Mouse (Mus musculus): ENCODE data around the gene Amotl1. TPM values are rescaled to one million over a fixed set of nuclear protein-coding genes. Genes with fewer than 3 reads are reported as not detected.
"Not testable (repeated sequence)": the region's sequence is repeated elsewhere in the genome, so short reads cannot be mapped to it uniquely, and the experiment has no call there.

The Amotl1 gene
- total RNA-seq (2015; ENCODE audit: low replicate concordance), result not detected in 2 replicates
- total RNA-seq (2017; ENCODE audit: low replicate concordance), result 0.13 and 0.53 TPM in 2 replicates

GRCm38 (mm10) chr9:14644956-14645355, at the start of gene Amotl1:
TSS of gene Amotl1 (minus strand) at chr9:14645056.
- ATAC-seq (replicated peaks; ENCODE audit: low FRiP score, poor library complexity, severe bottlenecking), result no peak

DNA sequence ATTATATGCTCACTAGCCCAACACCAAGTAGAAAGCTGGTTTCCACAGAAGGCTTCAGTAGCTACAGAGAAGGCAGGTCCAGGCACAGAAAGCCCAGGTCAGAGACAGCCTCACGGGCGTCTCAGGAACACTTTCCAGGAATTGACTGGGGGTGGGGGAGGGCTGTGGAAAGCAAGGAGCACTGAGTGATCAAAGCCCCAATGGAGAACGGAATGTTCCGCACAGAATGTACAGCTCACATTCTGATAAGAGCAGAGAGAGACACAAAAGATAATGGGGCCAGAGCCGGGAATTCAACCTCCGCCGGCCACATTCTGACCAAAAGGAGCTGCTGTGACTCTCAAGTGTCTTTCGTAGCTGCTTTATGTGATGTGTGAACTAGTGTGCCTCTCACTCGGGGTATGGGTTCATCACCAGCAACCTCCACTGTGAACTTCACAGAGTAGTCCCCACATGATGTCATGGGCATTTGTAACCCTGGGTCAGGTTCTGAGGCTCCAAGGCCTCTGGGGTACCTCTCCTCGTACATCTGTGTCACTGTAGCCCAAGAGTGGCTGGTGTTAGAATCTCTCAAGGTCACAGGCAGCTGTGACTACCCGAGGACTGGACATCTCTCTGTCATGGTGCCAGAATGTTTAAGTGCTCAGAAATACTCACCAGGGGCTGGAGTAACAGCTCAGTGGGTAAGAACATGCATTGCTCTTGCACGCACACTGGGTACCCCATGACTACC, 44.7 kb upstream of the Amotl1 start:
- ATAC-seq (replicated peaks; ENCODE audit: low FRiP score, poor library complexity, severe bottlenecking), result no peak

DNA sequence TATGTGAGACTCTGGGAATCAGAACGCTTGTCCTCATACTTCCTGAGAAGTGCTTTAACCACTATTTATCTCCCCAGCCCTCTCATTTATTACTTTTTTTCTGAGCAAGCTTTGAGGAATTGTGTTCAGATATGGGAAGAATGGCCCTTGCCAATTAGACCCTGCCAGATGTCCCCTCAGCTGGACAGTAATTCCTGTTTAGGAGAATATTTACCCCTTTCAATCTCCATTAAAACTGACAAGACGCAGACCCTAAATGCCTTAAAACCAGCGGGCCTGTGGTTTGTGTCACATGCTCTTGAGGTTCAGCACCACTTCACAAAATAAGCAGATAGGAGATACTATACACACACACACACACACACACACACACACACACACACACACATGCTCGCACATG, 39.5 kb upstream of the Amotl1 start:
- ATAC-seq (replicated peaks; ENCODE audit: low FRiP score, poor library complexity, severe bottlenecking), result no peak

GRCm38 (mm10) chr9:14682741-14683140, 37.9 kb upstream of the Amotl1 start:
- ATAC-seq (replicated peaks; ENCODE audit: low FRiP score, poor library complexity, severe bottlenecking), result no peak

DNA sequence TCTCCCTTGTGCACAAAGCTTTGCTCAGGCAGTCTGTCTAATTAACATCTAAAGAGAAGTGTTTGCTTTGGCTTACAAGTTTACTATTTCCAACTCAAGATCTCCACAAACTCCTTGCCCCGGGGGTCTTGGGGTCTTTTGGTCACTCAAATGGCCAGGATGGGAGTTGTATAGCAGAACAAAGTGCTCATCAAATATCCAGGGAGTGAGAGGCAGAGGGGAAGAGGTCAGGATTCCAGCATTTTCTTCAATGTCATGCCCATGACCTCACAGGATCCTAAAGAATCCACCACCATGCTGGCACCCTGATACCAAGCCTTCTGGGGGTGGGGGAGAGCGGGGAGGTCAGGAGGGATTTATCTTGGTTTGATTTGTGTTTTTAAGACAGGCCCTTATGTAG, 35.7 kb upstream of the Amotl1 start:
- ATAC-seq (replicated peaks; ENCODE audit: low FRiP score, poor library complexity, severe bottlenecking), result no peak

- no peak for ATAC-seq (replicated peaks; ENCODE audit: low FRiP score, poor library complexity, severe bottlenecking)
Observed at GRCm38 (mm10) chr9:14675707-14676691, 31.1 kb upstream of the Amotl1 start.

DNA sequence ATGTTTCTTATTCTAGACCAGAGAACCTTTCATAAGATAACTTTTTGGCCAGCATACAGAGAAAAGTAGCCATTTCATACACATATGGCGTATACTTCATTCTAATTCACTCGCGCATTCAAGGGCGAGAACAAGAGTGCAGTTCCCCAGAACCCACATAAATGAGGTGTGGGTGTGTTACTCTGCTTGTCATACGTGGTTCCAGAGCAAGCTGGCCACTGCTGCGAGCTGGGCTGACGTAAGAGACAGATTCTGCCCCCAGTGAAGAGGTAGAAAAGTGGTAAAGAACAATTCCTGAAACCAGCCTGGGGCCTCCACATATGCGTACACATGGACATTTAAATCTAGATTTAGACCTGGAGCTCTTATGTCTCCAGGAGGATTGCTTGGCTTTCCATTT, 29.6 kb upstream of the Amotl1 start:
- no peak for ATAC-seq (replicated peaks; ENCODE audit: low FRiP score, poor library complexity, severe bottlenecking)

DNA sequence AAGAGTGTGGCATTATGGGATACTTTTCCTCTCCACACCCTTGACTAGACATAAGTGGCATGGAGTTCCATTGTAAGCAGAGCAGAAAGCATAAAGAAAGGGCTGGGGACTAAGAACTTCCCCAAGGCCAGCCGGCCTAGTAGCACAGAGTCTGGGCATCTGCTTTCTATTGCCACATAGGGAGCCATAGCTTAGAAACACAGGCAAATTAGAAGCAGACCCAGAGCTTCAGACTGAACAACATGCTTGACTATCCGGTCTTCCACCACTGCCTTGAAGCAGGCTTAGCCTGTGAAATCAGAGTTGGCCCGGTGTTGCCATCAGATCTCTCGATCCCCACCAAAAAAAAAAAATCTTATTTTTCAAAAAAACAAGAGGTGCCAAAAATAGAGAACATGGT, 28.3 kb upstream of the Amotl1 start:
- ATAC-seq (replicated peaks; ENCODE audit: low FRiP score, poor library complexity, severe bottlenecking), result no peak

- ATAC-seq (replicated peaks; ENCODE audit: low FRiP score, poor library complexity, severe bottlenecking), result not testable (repeated sequence)
Observed at GRCm38 (mm10) chr9:14671965-14672364, 27.1 kb upstream of the Amotl1 start.

- no peak for ATAC-seq (replicated peaks; ENCODE audit: low FRiP score, poor library complexity, severe bottlenecking)
Observed at GRCm38 (mm10) chr9:14668382-14668781, 23.5 kb upstream of the Amotl1 start.

DNA sequence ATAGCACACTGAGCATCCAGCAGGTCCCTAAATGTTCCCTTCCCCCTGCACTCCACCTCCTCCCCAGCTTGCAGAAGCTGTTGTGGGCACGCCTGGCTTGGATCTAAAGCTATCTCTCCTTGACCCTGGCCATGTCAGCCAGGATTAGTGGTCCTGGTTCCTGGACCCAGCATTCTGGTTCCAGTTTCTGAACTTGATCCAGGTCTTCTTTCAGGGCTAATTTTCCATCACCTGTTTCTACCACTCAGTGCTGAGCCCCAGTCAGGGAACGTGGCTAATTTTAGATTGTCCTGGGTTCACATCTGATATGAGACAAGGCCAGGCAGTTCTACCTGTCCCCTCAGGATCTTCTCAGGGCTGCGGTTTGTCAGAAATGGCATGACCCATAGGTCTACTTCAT, 21.2 kb upstream of the Amotl1 start:
- no peak for ATAC-seq (replicated peaks; ENCODE audit: low FRiP score, poor library complexity, severe bottlenecking)

DNA sequence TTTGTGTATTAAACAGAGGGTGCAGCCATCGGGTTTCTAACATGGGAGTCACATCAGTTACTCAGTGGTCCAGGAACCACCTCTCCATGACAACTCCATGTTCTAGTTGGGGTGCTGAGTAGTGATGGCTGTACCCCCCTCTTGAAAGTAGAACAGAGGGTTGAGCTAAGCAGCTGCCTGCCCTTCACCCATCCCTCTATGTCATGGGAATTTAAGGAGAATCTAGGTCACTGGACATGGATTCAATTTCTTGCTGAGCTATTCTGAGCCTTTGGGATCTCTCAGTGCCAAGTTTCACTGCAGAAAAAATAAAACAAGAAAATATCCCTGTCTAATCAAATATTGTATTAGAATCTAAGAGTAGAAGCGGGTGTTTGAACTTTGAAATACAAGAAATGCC, 18.7 kb upstream of the Amotl1 start:
- no peak for ATAC-seq (replicated peaks; ENCODE audit: low FRiP score, poor library complexity, severe bottlenecking)

DNA sequence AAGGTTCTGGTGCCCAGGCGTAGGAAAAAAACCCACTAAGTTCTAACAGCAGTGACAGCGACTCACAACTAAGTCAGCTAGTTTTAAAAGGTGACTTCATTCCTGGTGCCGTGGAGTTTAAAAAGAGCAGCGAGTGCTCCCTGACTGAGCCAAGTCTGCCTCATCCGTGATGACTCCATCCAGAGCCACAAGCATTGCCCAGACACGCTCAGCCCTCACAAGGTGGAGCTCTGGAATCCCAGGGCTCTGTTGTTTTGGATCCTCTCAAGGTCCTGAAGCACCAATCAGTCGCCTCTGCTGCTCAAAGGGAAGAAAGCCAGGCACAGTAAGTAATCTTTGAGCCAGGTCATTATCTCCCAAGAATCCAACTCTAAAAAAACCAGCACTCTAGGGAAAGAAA, 18.0 kb upstream of the Amotl1 start:
- ATAC-seq (replicated peaks; ENCODE audit: low FRiP score, poor library complexity, severe bottlenecking), result no peak

- ATAC-seq (replicated peaks; ENCODE audit: low FRiP score, poor library complexity, severe bottlenecking), result no peak
Observed at GRCm38 (mm10) chr9:14662138-14662537, 17.3 kb upstream of the Amotl1 start.

- no peak for ATAC-seq (replicated peaks; ENCODE audit: low FRiP score, poor library complexity, severe bottlenecking)
Observed at GRCm38 (mm10) chr9:14657926-14658325, 13.1 kb upstream of the Amotl1 start.

DNA sequence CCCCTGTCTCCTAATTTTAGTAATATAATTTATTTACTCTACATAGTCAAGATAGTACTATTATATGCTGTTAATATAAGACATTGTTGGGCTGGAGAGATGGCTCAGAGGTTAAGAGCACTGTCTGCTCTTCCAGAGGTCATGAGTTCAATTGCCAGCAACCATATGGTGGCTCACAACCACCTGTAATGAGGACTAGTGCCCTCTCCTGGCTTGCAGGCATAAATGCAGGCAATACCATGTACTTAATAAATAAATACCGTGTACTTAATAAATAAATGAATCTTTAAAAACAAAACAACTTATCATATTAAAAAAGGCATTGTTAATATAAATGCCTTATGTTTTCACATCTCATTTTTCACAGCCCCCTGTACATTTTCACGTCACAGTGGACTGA, 9.2 kb upstream of the Amotl1 start:
- no peak for ATAC-seq (replicated peaks; ENCODE audit: low FRiP score, poor library complexity, severe bottlenecking)

GRCm38 (mm10) chr9:14652761-14653160, 7.9 kb upstream of the Amotl1 start:
- no peak for ATAC-seq (replicated peaks; ENCODE audit: low FRiP score, poor library complexity, severe bottlenecking)

- ATAC-seq (replicated peaks; ENCODE audit: low FRiP score, poor library complexity, severe bottlenecking), result no peak
Observed at GRCm38 (mm10) chr9:14647849-14648248, 3.0 kb upstream of the Amotl1 start.

GRCm38 (mm10) chr9:14646641-14647040, 1.8 kb upstream of the Amotl1 start:
- ATAC-seq (replicated peaks; ENCODE audit: low FRiP score, poor library complexity, severe bottlenecking), result no peak

- no peak for ATAC-seq (replicated peaks; ENCODE audit: low FRiP score, poor library complexity, severe bottlenecking)
Observed at GRCm38 (mm10) chr9:14646061-14646460, 1.2 kb upstream of the Amotl1 start.

DNA sequence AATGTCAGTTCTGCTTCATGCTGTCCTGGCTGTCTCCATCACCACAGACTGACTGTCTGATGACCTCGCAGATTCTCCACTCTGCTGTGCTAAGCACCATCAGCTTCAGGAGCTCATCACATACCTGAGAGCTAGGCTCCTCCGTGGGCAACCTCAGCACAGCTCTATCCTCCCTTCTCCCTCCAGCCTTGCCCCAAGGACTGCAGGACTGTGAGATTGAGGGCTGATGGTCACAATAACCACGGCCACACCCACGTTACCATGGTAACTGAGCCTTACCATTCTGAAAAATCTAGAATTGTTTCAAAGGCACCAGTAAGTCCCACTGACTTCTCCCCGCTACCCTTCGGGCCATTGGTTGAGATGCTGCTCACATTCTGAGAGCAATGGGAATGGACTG, 1.5 kb downstream of the Amotl1 start:
- no peak for ATAC-seq (replicated peaks; ENCODE audit: low FRiP score, poor library complexity, severe bottlenecking)

All from erythroid progenitor cell, adult 5-6 weeks (primary cell).